Mouse (Mus musculus) kidney, adult 2 months (tissue): Measurements from ENCODE around the gene Cacna1c. TPM values are rescaled to one million over a fixed set of nuclear protein-coding genes. Genes with fewer than 3 reads are reported as not detected.

Source experiments
- DNase-seq: peaks from one replicate; pipeline ENCODE4 v3.0.0; 2021
- H3K27ac ChIP-seq: fragments of 200-500 bp; 2 replicates; pipeline ENCODE4 v1.5.1; 2012; ENCODE audit warnings: low read depth, low read length, control low read depth, inconsistent platforms; ENCODE audit not compliant: insufficient read depth
- H3K27me3 ChIP-seq: fragments of 200-500 bp; replicated peaks from 2 replicates; pipeline ENCODE4 v1.6.1; 2012; ENCODE audit warnings: mild to moderate bottlenecking, moderate library complexity, low read length, inconsistent platforms; ENCODE audit not compliant: control insufficient read depth, insufficient read depth
- H3K36me3 ChIP-seq: fragments of 200-500 bp; 2 replicates; pipeline ENCODE4 v1.6.1; 2012; ENCODE audit warnings: mild to moderate bottlenecking, moderate library complexity, low read length, inconsistent platforms; ENCODE audit not compliant: control insufficient read depth, insufficient read depth
- H3K4me1 ChIP-seq: fragments of 200-500 bp; 2 replicates; pipeline ENCODE4 v1.6.1; 2011; ENCODE audit warnings: low read length; ENCODE audit not compliant: control insufficient read depth, insufficient read depth
- H3K4me3 ChIP-seq: fragments of 200-500 bp; 2 replicates; pipeline ENCODE4 v1.5.1; 2011; ENCODE audit warnings: mild to moderate bottlenecking, low read depth, low read length, control low read depth; ENCODE audit not compliant: insufficient read depth
- CTCF ChIP-seq: fragments of 200-500 bp; conservative IDR thresholded peaks from 2 replicates; pipeline ENCODE4 v1.5.1; 2011; ENCODE audit warnings: low read depth, mild to moderate bottlenecking, control low read depth, low read length, moderate library complexity, mixed read lengths; ENCODE audit not compliant: insufficient read depth, insufficient read length
- POLR2A ChIP-seq: fragments of 200-500 bp; IDR thresholded peaks from one replicate; pipeline ENCODE4 v1.6.1; 2011; ENCODE audit warnings: low read depth, low read length, control low read depth
- WGBS: fragments of 180-500 bp; shearing (Covaris S2); methylation state at CpG from one replicate; pipeline ENCODE4 v1.1.7; 2018; 5-methylcytosine and 5-hydroxymethylcytosine counted together
- polyA plus RNA-seq: library from polyadenylated mRNA; depleted of rRNA; stranded (reverse); fragments of >200 nt; gene quantifications from 2 replicates; pipeline ENCODE4 v1.2.3, GENCODE M21; 2012

The Cacna1c gene
- polyA plus RNA-seq, 1 experiment: 0.99 TPM

- Histone ChIP-seq H3K4me3 (no peak overlapping the region), H3K4me1 (no peaks in the 10 kb centered on the region), H3K27me3 (no peaks in the 10 kb centered on the region), H3K27ac (no peak overlapping the region), H3K36me3 (no peaks in the 10 kb centered on the region)
- no peak for TF ChIP-seq POLR2A
- DNase-seq: no peak
- 82% methylated on average over 4 of the region's 4 CpGs for WGBS
These were observed 252.1 kb downstream of the Cacna1c start for GRCm38 (mm10) chr6:118944093-118944492.

GRCm38 (mm10) chr6:118941816-118942215, 254.4 kb downstream of the Cacna1c start:
- H3K4me1 ChIP-seq: no peaks in the 10 kb centered on the region
- no peaks in the 10 kb centered on the region for H3K27me3 ChIP-seq
- 82% methylated on average over 4 of the region's 4 CpGs for WGBS
- TF ChIP-seq POLR2A (no peak), CTCF (no peak)
- no peak for DNase-seq
- H3K36me3 ChIP-seq: no peaks in the 10 kb centered on the region
- no peak overlapping the region for H3K4me3 ChIP-seq
- no peak overlapping the region for H3K27ac ChIP-seq

GRCm38 (mm10) chr6:118941036-118941435, 255.2 kb downstream of the Cacna1c start:
- 94% methylated on average over 3 of the region's 3 CpGs for WGBS
- no peak for TF ChIP-seq CTCF
- TF ChIP-seq POLR2A: no peak
- no peak for DNase-seq
- H3K27me3 ChIP-seq: no peaks in the 10 kb centered on the region
- H3K27ac ChIP-seq: no peak overlapping the region
- H3K4me1 ChIP-seq: no peaks in the 10 kb centered on the region
- no peak overlapping the region for H3K4me3 ChIP-seq
- H3K36me3 ChIP-seq: no peaks in the 10 kb centered on the region

GRCm38 (mm10) chr6:118939626-118940025, 256.6 kb downstream of the Cacna1c start:
- WGBS: 92% methylated on average over 8 of the region's 8 CpGs
- no peak for DNase-seq
- no peak for TF ChIP-seq POLR2A
- TF ChIP-seq CTCF: no peak

GRCm38 (mm10) chr6:118938386-118939096, 257.7 kb downstream of the Cacna1c start:
- no peak for DNase-seq
- Histone ChIP-seq H3K36me3 (no peaks in the 10 kb centered on the region), H3K4me3 (no peak overlapping the region), H3K27me3 (no peaks in the 10 kb centered on the region), H3K27ac (no peak overlapping the region), H3K4me1 (no peaks in the 10 kb centered on the region)
- no peak for TF ChIP-seq CTCF
- TF ChIP-seq POLR2A: no peak
- 78% methylated on average over 13 of the region's 13 CpGs for WGBS

More at GRCm38 (mm10) chr6:118939626-118940025, 256.6 kb downstream of the Cacna1c start:
- Histone ChIP-seq H3K4me1 (no peaks in the 10 kb centered on the region), H3K27ac (no peak overlapping the region), H3K27me3 (no peaks in the 10 kb centered on the region), H3K36me3 (no peaks in the 10 kb centered on the region), H3K4me3 (no peak overlapping the region)

GRCm38 (mm10) chr6:118937536-118937935, 258.7 kb downstream of the Cacna1c start:
- DNase-seq: no peak
- Histone ChIP-seq H3K27ac (no peak overlapping the region), H3K27me3 (no peaks in the 10 kb centered on the region), H3K36me3 (no peaks in the 10 kb centered on the region), H3K4me3 (no peak overlapping the region), H3K4me1 (no peaks in the 10 kb centered on the region)
- 83% methylated on average over 5 of the region's 5 CpGs for WGBS
- TF ChIP-seq POLR2A (no peak), CTCF (no peak)

GRCm38 (mm10) chr6:118935520-118936415, 260.4 kb downstream of the Cacna1c start:
- Histone ChIP-seq H3K4me3 (no peak overlapping the region), H3K4me1 (no peaks in the 10 kb centered on the region), H3K27me3 (no peaks in the 10 kb centered on the region), H3K36me3 (no peaks in the 10 kb centered on the region), H3K27ac (no peak overlapping the region)
- TF ChIP-seq CTCF: no peak
- TF ChIP-seq POLR2A: no peak
- DNase-seq: no peak
- 87% methylated on average over 9 of the region's 9 CpGs for whole genome bisulfite sequencing
